Mouse (Mus musculus): Measurements from ENCODE around the gene Dclre1b. TPM values are rescaled to one million over a fixed set of nuclear protein-coding genes. Genes with fewer than 3 reads are reported as not detected.
A peak's percentile ranks its signal among the peaks of the same experiment; 100 is the strongest.
"Not testable (repeated sequence)": the region's sequence is repeated elsewhere in the genome, so short reads cannot be mapped to it uniquely, and the experiment has no call there.

The Dclre1b gene
- polyA plus RNA-seq, 1 experiment from 2014 or later = 22.3 TPM

- H3K36me3 ChIP-seq (ENCODE audit: control insufficient read depth, insufficient read depth, low read length) = no peaks in the 10 kb centered on the region
- DNase-seq (ENCODE audit: low spot score) = no peak
- H3K4me1 ChIP-seq (ENCODE audit: control insufficient read depth, insufficient read depth, low read length) = no peaks in the 10 kb centered on the region
- 69% methylated on average over 7 of the region's 7 CpGs for WGBS
- no peak overlapping the region for H3K4me2 ChIP-seq (ENCODE audit: low read depth, low read length)
- no peaks in the 10 kb centered on the region for H3K27me3 ChIP-seq (replicated peaks; ENCODE audit: control insufficient read depth, insufficient read depth, low read length)
- no peak overlapping the region for H3K27ac ChIP-seq (replicated peaks; ENCODE audit: low read depth, low read length)
- ATAC-seq (ENCODE audit: low read depth) = no peak
- H3K9me3 ChIP-seq (ENCODE audit: control insufficient read depth, low read length) = no peaks in the 10 kb centered on the region
- H3K4me3 ChIP-seq (ENCODE audit: low read depth, low read length) = no peak overlapping the region
- H3K9ac ChIP-seq (ENCODE audit: low read depth, low read length) = no peak overlapping the region
Observed at GRCm38 (mm10) chr3:103831146-103831545, 21.9 kb upstream of the Dclre1b start.

- H3K9me3 ChIP-seq (ENCODE audit: control insufficient read depth, low read length); H3K36me3 ChIP-seq (ENCODE audit: control insufficient read depth, insufficient read depth, low read length); H3K9ac ChIP-seq (ENCODE audit: low read depth, low read length); H3K4me2 ChIP-seq (ENCODE audit: low read depth, low read length); H3K4me3 ChIP-seq (ENCODE audit: low read depth, low read length); DNase-seq (ENCODE audit: low spot score); H3K27ac ChIP-seq (replicated peaks; ENCODE audit: low read depth, low read length); ATAC-seq (ENCODE audit: low read depth); H3K27me3 ChIP-seq (replicated peaks; ENCODE audit: control insufficient read depth, insufficient read depth, low read length); H3K4me1 ChIP-seq (ENCODE audit: control insufficient read depth, insufficient read depth, low read length): not testable (repeated sequence)
- WGBS = 32% methylated on average over 1 of the region's 1 CpGs
Observed at GRCm38 (mm10) chr3:103830681-103831080, 21.4 kb upstream of the Dclre1b start.

- no peaks in the 10 kb centered on the region for H3K4me1 ChIP-seq (ENCODE audit: control insufficient read depth, insufficient read depth, low read length)
- no peak overlapping the region for H3K27ac ChIP-seq (replicated peaks; ENCODE audit: low read depth, low read length)
- DNase-seq (ENCODE audit: low spot score) (no peak), ATAC-seq (ENCODE audit: low read depth) (no peak)
- no peaks in the 10 kb centered on the region for H3K36me3 ChIP-seq (ENCODE audit: control insufficient read depth, insufficient read depth, low read length)
- 88% methylated on average over 3 of the region's 3 CpGs for WGBS
- H3K4me3 ChIP-seq (ENCODE audit: low read depth, low read length) = no peak overlapping the region
- no peak overlapping the region for H3K9ac ChIP-seq (ENCODE audit: low read depth, low read length)
- no peaks in the 10 kb centered on the region for H3K27me3 ChIP-seq (replicated peaks; ENCODE audit: control insufficient read depth, insufficient read depth, low read length)
- H3K9me3 ChIP-seq (ENCODE audit: control insufficient read depth, low read length) = no peaks in the 10 kb centered on the region
- no peak overlapping the region for H3K4me2 ChIP-seq (ENCODE audit: low read depth, low read length)
Observed at GRCm38 (mm10) chr3:103829036-103829435, 19.8 kb upstream of the Dclre1b start.

GRCm38 (mm10) chr3:103827548-103827947, 18.3 kb upstream of the Dclre1b start:
- H3K4me1 ChIP-seq (ENCODE audit: control insufficient read depth, insufficient read depth, low read length) = no peaks in the 10 kb centered on the region
- ATAC-seq (ENCODE audit: low read depth) = no peak

GRCm38 (mm10) chr3:103810967-103811366, 1.7 kb upstream of the Dclre1b start:
- ATAC-seq (ENCODE audit: low read depth) = no peak
- Histone ChIP-seq H3K4me3 (ENCODE audit: low read depth, low read length) (no peak overlapping the region), H3K27me3 (replicated peaks; ENCODE audit: control insufficient read depth, insufficient read depth, low read length) (no peaks in the 10 kb centered on the region), H3K27ac (replicated peaks; ENCODE audit: low read depth, low read length) (no peak overlapping the region), H3K36me3 (ENCODE audit: control insufficient read depth, insufficient read depth, low read length) (peaks cover 35% of the 10 kb centered on the region), H3K9me3 (ENCODE audit: control insufficient read depth, low read length) (no peaks in the 10 kb centered on the region), H3K9ac (ENCODE audit: low read depth, low read length) (no peak overlapping the region), H3K4me1 (ENCODE audit: control insufficient read depth, insufficient read depth, low read length) (peaks cover 7% of the 10 kb centered on the region), H3K4me2 (ENCODE audit: low read depth, low read length) (no peak overlapping the region)
- 93% methylated on average over 6 of the region's 6 CpGs for WGBS
- no peak for DNase-seq (ENCODE audit: low spot score)

More at GRCm38 (mm10) chr3:103827548-103827947, 18.3 kb upstream of the Dclre1b start:
- Histone ChIP-seq H3K27me3 (replicated peaks; ENCODE audit: control insufficient read depth, insufficient read depth, low read length) (no peaks in the 10 kb centered on the region), H3K27ac (replicated peaks; ENCODE audit: low read depth, low read length) (no peak overlapping the region), H3K9me3 (ENCODE audit: control insufficient read depth, low read length) (no peaks in the 10 kb centered on the region), H3K4me2 (ENCODE audit: low read depth, low read length) (no peak overlapping the region), H3K36me3 (ENCODE audit: control insufficient read depth, insufficient read depth, low read length) (peaks cover 6% of the 10 kb centered on the region; the same call in 1 of the 2 replicates), H3K9ac (ENCODE audit: low read depth, low read length) (no peak overlapping the region), H3K4me3 (ENCODE audit: low read depth, low read length) (no peak overlapping the region)
- DNase-seq (ENCODE audit: low spot score) = no peak

- peaks cover 7% of the 10 kb centered on the region for H3K4me1 ChIP-seq (ENCODE audit: control insufficient read depth, insufficient read depth, low read length)
- peak overlapping the region; percentile 85 for H3K4me3 ChIP-seq (ENCODE audit: low read depth, low read length)
- ATAC-seq (ENCODE audit: low read depth) (peak; percentile 44; the same call in 1 of the 2 replicates), DNase-seq (ENCODE audit: low spot score) (no peak)
- H3K36me3 ChIP-seq (ENCODE audit: control insufficient read depth, insufficient read depth, low read length) = peaks cover 31% of the 10 kb centered on the region
- WGBS = under 1% methylated on average over 14 of the region's 14 CpGs
- H3K27ac ChIP-seq (replicated peaks; ENCODE audit: low read depth, low read length) = peak overlapping the region; percentile 93
- H3K27me3 ChIP-seq (replicated peaks; ENCODE audit: control insufficient read depth, insufficient read depth, low read length) = no peaks in the 10 kb centered on the region
- H3K4me2 ChIP-seq (ENCODE audit: low read depth, low read length) = peak overlapping the region; percentile 76
- H3K9ac ChIP-seq (ENCODE audit: low read depth, low read length) = peak overlapping the region; percentile 87
- H3K9me3 ChIP-seq (ENCODE audit: control insufficient read depth, low read length) = no peaks in the 10 kb centered on the region
Observed at GRCm38 (mm10) chr3:103809799-103810150, 531 bp upstream of the Dclre1b start.

- Histone ChIP-seq H3K9ac (ENCODE audit: low read depth, low read length) (no peak overlapping the region), H3K4me1 (ENCODE audit: control insufficient read depth, insufficient read depth, low read length) (peaks cover 7% of the 10 kb centered on the region), H3K9me3 (ENCODE audit: control insufficient read depth, low read length) (no peaks in the 10 kb centered on the region), H3K4me2 (ENCODE audit: low read depth, low read length) (no peak overlapping the region), H3K36me3 (ENCODE audit: control insufficient read depth, insufficient read depth, low read length) (peaks cover 39% of the 10 kb centered on the region), H3K27ac (replicated peaks; ENCODE audit: low read depth, low read length) (no peak overlapping the region), H3K27me3 (replicated peaks; ENCODE audit: control insufficient read depth, insufficient read depth, low read length) (no peaks in the 10 kb centered on the region), H3K4me3 (ENCODE audit: low read depth, low read length) (no peak overlapping the region)
- ATAC-seq (ENCODE audit: low read depth) (no peak), DNase-seq (ENCODE audit: low spot score) (no peak)
- WGBS = 87% methylated on average over 1 of the region's 1 CpGs
Observed at GRCm38 (mm10) chr3:103805671-103806070, 3.6 kb downstream of the Dclre1b start.

GRCm38 (mm10) chr3:103802861-103803260, 6.4 kb downstream of the Dclre1b start:
- Histone ChIP-seq H3K9ac (ENCODE audit: low read depth, low read length) (no peak overlapping the region), H3K36me3 (ENCODE audit: control insufficient read depth, insufficient read depth, low read length) (peaks cover 39% of the 10 kb centered on the region), H3K4me1 (ENCODE audit: control insufficient read depth, insufficient read depth, low read length) (no peaks in the 10 kb centered on the region), H3K4me2 (ENCODE audit: low read depth, low read length) (no peak overlapping the region), H3K4me3 (ENCODE audit: low read depth, low read length) (no peak overlapping the region), H3K27ac (replicated peaks; ENCODE audit: low read depth, low read length) (no peak overlapping the region), H3K9me3 (ENCODE audit: control insufficient read depth, low read length) (no peaks in the 10 kb centered on the region), H3K27me3 (replicated peaks; ENCODE audit: control insufficient read depth, insufficient read depth, low read length) (no peaks in the 10 kb centered on the region)
- no peak for DNase-seq (ENCODE audit: low spot score)
- ATAC-seq (ENCODE audit: low read depth) = no peak
- WGBS = 82% methylated on average over 8 of the region's 8 CpGs

GRCm38 (mm10) chr3:103801631-103802531, 7.4 kb downstream of the Dclre1b start:
- Histone ChIP-seq H3K4me1 (ENCODE audit: control insufficient read depth, insufficient read depth, low read length) (no peaks in the 10 kb centered on the region), H3K36me3 (ENCODE audit: control insufficient read depth, insufficient read depth, low read length) (peaks cover 34% of the 10 kb centered on the region), H3K27ac (replicated peaks; ENCODE audit: low read depth, low read length) (peak overlapping the region; percentile 22), H3K9me3 (ENCODE audit: control insufficient read depth, low read length) (no peaks in the 10 kb centered on the region), H3K4me3 (ENCODE audit: low read depth, low read length) (no peak overlapping the region), H3K4me2 (ENCODE audit: low read depth, low read length) (no peak overlapping the region), H3K27me3 (replicated peaks; ENCODE audit: control insufficient read depth, insufficient read depth, low read length) (no peaks in the 10 kb centered on the region), H3K9ac (ENCODE audit: low read depth, low read length) (no peak overlapping the region)
- WGBS = 63% methylated on average over 10 of the region's 10 CpGs
- DNase-seq (ENCODE audit: low spot score) (peak; percentile 27), ATAC-seq (ENCODE audit: low read depth) (0 out of 2 replicates have a peak, but pooled peaks have one; percentile 47)
